Comparison of ENCODE assay signal across 8 mouse cellular contexts in the genomic region with DNA sequence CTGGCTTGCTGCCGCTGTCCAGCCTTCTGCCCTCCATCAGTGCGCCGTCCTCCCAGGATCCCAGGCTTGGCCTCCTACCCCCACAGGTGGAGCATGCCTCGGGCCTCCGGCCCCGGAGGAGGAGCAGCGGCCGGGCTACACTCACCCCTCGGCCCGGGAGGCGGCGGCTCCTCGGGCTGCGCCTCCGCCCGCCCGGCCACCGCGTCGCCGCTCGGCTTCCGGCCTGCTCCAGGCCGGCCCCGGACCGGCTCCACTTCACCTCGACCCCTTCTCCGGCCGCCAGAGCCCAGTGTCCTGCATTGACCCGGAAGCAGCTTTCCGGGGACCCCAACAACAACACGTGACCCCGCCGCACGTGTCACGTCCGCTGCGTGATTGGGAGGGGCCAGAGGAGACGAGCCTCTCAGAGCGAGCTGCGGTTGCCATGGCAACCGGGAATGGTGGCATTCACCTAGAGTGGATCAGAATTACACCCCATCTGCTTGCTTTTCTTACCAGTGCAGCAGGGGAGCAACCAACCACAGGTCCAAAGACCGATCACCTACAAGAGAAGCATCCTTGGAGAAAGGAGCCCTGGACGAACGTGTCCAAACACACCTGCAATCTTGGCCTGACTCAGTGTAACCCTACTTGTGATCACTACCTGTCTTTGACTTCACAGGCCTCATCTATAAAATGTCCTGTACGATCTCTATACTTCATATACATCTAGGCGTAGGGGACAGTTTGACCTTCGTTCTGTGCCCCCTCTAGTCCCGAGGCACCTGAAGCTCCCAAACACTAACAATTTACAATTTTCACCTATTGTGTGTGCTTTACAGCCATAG. TPM values are rescaled to one million over a fixed set of nuclear protein-coding genes. Genes with fewer than 3 reads are reported as not detected.
A peak's percentile ranks its signal among the peaks of the same experiment; 100 is the strongest.
DNase-seq lines count a peak whose midpoint lies in the region; ATAC-seq and TF ChIP-seq lines count a peak whose summit lies in the region.

No protein-coding gene starts in this region.

- H3ac ChIP-seq in myocyte (ENCODE audit: control insufficient read depth, insufficient read length), result peak overlapping the region; percentile 61

- ATAC-seq in CD4-positive, CD25-positive, alpha-beta regulatory T cell, adult 4 months, result peak; percentile 89
- ATAC-seq in heart, embryonic 14.5 days (ENCODE audit: insufficient number of reproducible peaks, insufficient read depth, low FRiP score, low read depth), result peak; percentile 84
- peak; percentile 88 for ATAC-seq in liver, embryonic 11.5 days (replicated peaks; ENCODE audit: low FRiP score)

- no peaks in the 10 kb centered on the region for H3K9me3 ChIP-seq in heart, embryonic 14.5 days (ENCODE audit: control insufficient read depth, low read length)
- no peaks in the 10 kb centered on the region for H3K9me3 ChIP-seq in liver, embryonic 11.5 days (ENCODE audit: control insufficient read depth, low read length)

- 8% methylated on average over 46 of the region's 49 CpGs for WGBS in heart, embryonic 14.5 days
- WGBS in liver, embryonic 11.5 days, result 7% methylated on average over 49 of the region's 49 CpGs

- peak overlapping the region; percentile 81 for H3K9ac ChIP-seq in heart, embryonic 14.5 days (ENCODE audit: low read length)
- peak overlapping the region; percentile 82 for H3K9ac ChIP-seq in liver, embryonic 11.5 days (ENCODE audit: low read depth, low read length)

- peaks cover 5 to 9% of the 10 kb centered on the region in 2 experiments; a peak in 3 of 4 replicates for H3K4me1 ChIP-seq in heart, embryonic 14.5 days (ENCODE audit: control insufficient read depth in 2 of 2, insufficient read depth in 2 of 2, low read length in 2 of 2)
- peaks cover 13% of the 10 kb centered on the region for H3K4me1 ChIP-seq in liver, embryonic 11.5 days (replicated peaks; ENCODE audit: control insufficient read depth, insufficient read depth, low read length)

- H3K4me3 ChIP-seq in heart, embryonic 14.5 days (ENCODE audit: control insufficient read depth in 1 of 2, insufficient read depth in 1 of 2, low read depth in 1 of 2, low read length in 2 of 2), result peak overlapping the region; percentile 63 to 64
- peak overlapping the region; percentile 93 for H3K4me3 ChIP-seq in liver, embryonic 11.5 days (ENCODE audit: low read depth, low read length)
- H3K4me3 ChIP-seq in myocyte, result peak overlapping the region; percentile 57

- DNase-seq in c-Kit-negative CD71-positive TER-119-positive erythroid progenitor cells, embryonic 14.5 days (ENCODE audit: low read depth, low spot score), result peak; percentile 86
- DNase-seq in fibroblast of lung, adult 2 months (ENCODE audit: low read depth), result peak; percentile 57
- DNase-seq in kidney, postnatal 10 days, result peak; percentile 95
- DNase-seq in liver, embryonic 11.5 days (ENCODE audit: low spot score), result peak; percentile 87
- peak; percentile 82 to 90 for DNase-seq in spleen, postnatal 4 days (ENCODE audit: low spot score in 2 of 2)

- no peaks in the 10 kb centered on the region for H3K36me3 ChIP-seq in heart, embryonic 14.5 days (ENCODE audit: control insufficient read depth, insufficient read depth, low read length)
- H3K36me3 ChIP-seq in liver, embryonic 11.5 days (ENCODE audit: control insufficient read depth, insufficient read depth, low read length), result no peaks in the 10 kb centered on the region
- H3K36me3 ChIP-seq in myocyte (ENCODE audit: control insufficient read depth, insufficient read depth), result peaks cover 6% of the 10 kb centered on the region

- H3K4me2 ChIP-seq in heart, embryonic 14.5 days (ENCODE audit: low read length), result peak overlapping the region; percentile 85
- peak overlapping the region; percentile 89 for H3K4me2 ChIP-seq in liver, embryonic 11.5 days
- peak overlapping the region; percentile 79 for H3K4me2 ChIP-seq in myocyte (ENCODE audit: low read depth)

- H3K27ac ChIP-seq in heart, embryonic 14.5 days (replicated peaks in 1 of 2; ENCODE audit: control insufficient read depth in 1 of 2, insufficient read depth in 1 of 2, low read depth in 2 of 2, low read length in 2 of 2), result peak overlapping the region in 1 of 2 experiments; percentile 25; a peak in 2 of 4 replicates
- peak overlapping the region; percentile 72 for H3K27ac ChIP-seq in liver, embryonic 11.5 days (ENCODE audit: low read depth, low read length)

- peaks cover 14% of the 10 kb centered on the region for H3K79me2 ChIP-seq in myocyte (ENCODE audit: control insufficient read depth, insufficient read depth)

- TF ChIP-seq POLR2A in myocyte (IDR thresholded peaks at IDR 0.05; ENCODE audit: insufficient read length, low read depth), result no peak

- H3K27me3 ChIP-seq in heart, embryonic 14.5 days (ENCODE audit: control insufficient read depth, insufficient read depth, low read length), result peaks cover 43% of the 10 kb centered on the region
- no peaks in the 10 kb centered on the region for H3K27me3 ChIP-seq in liver, embryonic 11.5 days (replicated peaks; ENCODE audit: control insufficient read depth, insufficient read depth, low read length)
- H3K27me3 ChIP-seq in myocyte (ENCODE audit: control insufficient read depth, insufficient read depth, insufficient read length), result no peaks in the 10 kb centered on the region

TF ChIP-seq in myocyte, 11 proteins besides CTCF, POLR2A, EP300 and RAD21:
- peak; percentile 44 for TF ChIP-seq REST (IDR thresholded peaks at IDR 0.05; ENCODE audit: insufficient read depth, insufficient read length)
- TF ChIP-seq TCF12 (IDR thresholded peaks at IDR 0.05; ENCODE audit: insufficient read depth, poor library complexity, severe bottlenecking), result no peak
- peak; percentile 92 for TF ChIP-seq USF1 (IDR thresholded peaks at IDR 0.05; ENCODE audit: low read depth)
- no peak for TF ChIP-seq CEBPB (IDR thresholded peaks at IDR 0.05; ENCODE audit: insufficient read depth, poor library complexity, severe bottlenecking)
- TF ChIP-seq MYOD1 (IDR thresholded peaks at IDR 0.05; ENCODE audit: control insufficient read depth in 1 of 3, insufficient read length in 2 of 3, low read depth in 2 of 3), result peak in 1 of 3 experiments; percentile 7
- TF ChIP-seq MAX (IDR thresholded peaks at IDR 0.05; ENCODE audit: low read depth), result peak; percentile 26

RNA-seq across cellular contexts. Expression of gene Tbcel, which starts 35.5 kb away (rescaled TPM):
- 1 to 10 TPM; 6.6 to 7.5 TPM for polyA plus RNA-seq in CD4-positive, CD25-positive, alpha-beta regulatory T cell, adult 4 months (2017; shearing (Covaris generic))
- polyA plus RNA-seq in heart, embryonic 14.5 days (2014; fragmentation: Nextera tagmentation; extraction: Ambion mirVana), result 3.6 and 3.8 TPM in 2 replicates
- 6.4 TPM in 2 replicates for polyA plus RNA-seq in liver, embryonic 11.5 days (2014; fragmentation: Nextera tagmentation; extraction: Ambion mirVana)
- 7.9 TPM for polyA plus RNA-seq in myocyte (2012; fragmentation: generic; extraction: Trizol)
